Mouse (Mus musculus): Measurements from ENCODE around the gene Fgfr2.
A peak's percentile ranks its signal among the peaks of the same experiment; 100 is the strongest.
"Not testable (repeated sequence)": the region's sequence is repeated elsewhere in the genome, so short reads cannot be mapped to it uniquely, and the experiment has no call there.

The Fgfr2 gene

GRCm38 (mm10) chr7:131133181-131133580, 1990.0 kb downstream of the Fgfr2 start:
- peak; percentile 2 for DNase-seq (ENCODE audit: low read depth)

GRCm38 (mm10) chr7:131130021-131130420, 1993.1 kb downstream of the Fgfr2 start:
- DNase-seq (ENCODE audit: low read depth) = no peak

GRCm38 (mm10) chr7:131122210-131122807, 2000.8 kb downstream of the Fgfr2 start:
- peak; percentile 14 for DNase-seq (ENCODE audit: low read depth)

GRCm38 (mm10) chr7:131114434-131114833, 2008.7 kb downstream of the Fgfr2 start:
- DNase-seq (ENCODE audit: low read depth) = no peak

GRCm38 (mm10) chr7:131113676-131114075, 2009.5 kb downstream of the Fgfr2 start:
- peak; percentile 21 for DNase-seq (ENCODE audit: low read depth)

- DNase-seq (ENCODE audit: low read depth) = peak; percentile 80
These were observed 2010.7 kb downstream of the Fgfr2 start for GRCm38 (mm10) chr7:131112486-131112885.

- DNase-seq (ENCODE audit: low read depth) = not testable (repeated sequence)
These were observed 2040.7 kb downstream of the Fgfr2 start for GRCm38 (mm10) chr7:131082403-131082802.

GRCm38 (mm10) chr7:131075956-131076355, 2047.2 kb downstream of the Fgfr2 start:
- peak; percentile 68 for DNase-seq (ENCODE audit: low read depth)

GRCm38 (mm10) chr7:131074098-131074497, 2049.1 kb downstream of the Fgfr2 start:
- DNase-seq (ENCODE audit: low read depth) = not testable (repeated sequence)

- not testable (repeated sequence) for DNase-seq (ENCODE audit: low read depth)
These were observed 2049.7 kb downstream of the Fgfr2 start for GRCm38 (mm10) chr7:131073476-131073875.

GRCm38 (mm10) chr7:131068191-131068590, 2055.0 kb downstream of the Fgfr2 start:
- peak; percentile 54 for DNase-seq (ENCODE audit: low read depth)

- DNase-seq (ENCODE audit: low read depth) = no peak
These were observed 2060.6 kb downstream of the Fgfr2 start for GRCm38 (mm10) chr7:131062541-131062940.

- DNase-seq (ENCODE audit: low read depth) = peak; percentile 64
These were observed 2063.3 kb downstream of the Fgfr2 start for GRCm38 (mm10) chr7:131059808-131060207.

GRCm38 (mm10) chr7:131057918-131058317, 2065.2 kb downstream of the Fgfr2 start:
- DNase-seq (ENCODE audit: low read depth) = not testable (repeated sequence)

GRCm38 (mm10) chr7:131054808-131055370, 2068.3 kb downstream of the Fgfr2 start:
- DNase-seq (ENCODE audit: low read depth) = peak; percentile 41

- DNase-seq (ENCODE audit: low read depth) = not testable (repeated sequence)
These were observed 2073.3 kb downstream of the Fgfr2 start for GRCm38 (mm10) chr7:131049829-131050228.

GRCm38 (mm10) chr7:131045258-131045835, 2077.8 kb downstream of the Fgfr2 start:
- peak; percentile 27 for DNase-seq (ENCODE audit: low read depth)

- DNase-seq (ENCODE audit: low read depth) = peak; percentile 55
These were observed 2080.5 kb downstream of the Fgfr2 start for GRCm38 (mm10) chr7:131042657-131043056.

GRCm38 (mm10) chr7:131040760-131041159, 2082.4 kb downstream of the Fgfr2 start:
- not testable (repeated sequence) for DNase-seq (ENCODE audit: low read depth)

- DNase-seq (ENCODE audit: low read depth) = no peak
These were observed 2086.1 kb downstream of the Fgfr2 start for GRCm38 (mm10) chr7:131037083-131037482.

GRCm38 (mm10) chr7:131036396-131036795, 2086.8 kb downstream of the Fgfr2 start:
- no peak for DNase-seq (ENCODE audit: low read depth)

- no peak for DNase-seq (ENCODE audit: low read depth)
These were observed 2091.4 kb downstream of the Fgfr2 start, which contains the start of gene Dmbt1 for GRCm38 (mm10) chr7:131031755-131032154. Gene Dmbt1, plus strand, starts transcription at chr7:131032053.

- DNase-seq (ENCODE audit: low read depth) = no peak
These were observed 2095.6 kb downstream of the Fgfr2 start for GRCm38 (mm10) chr7:131027557-131027956.

Measured in NIH3T3 (cell line).